Mouse (Mus musculus) 3134 (cell line): ENCODE measurements around the gene P4hb.
A peak's percentile ranks its signal among the peaks of the same experiment; 100 is the strongest.
"Not testable (repeated sequence)": the region's sequence is repeated elsewhere in the genome, so short reads cannot be mapped to it uniquely, and the experiment has no call there.

Experiments
- DNase-seq: peaks from one replicate; pipeline ENCODE4 v3.0.0-alpha.2; 2011; ENCODE audit warnings: low spot score; ENCODE audit not compliant: insufficient read length; ENCODE audit errors: extremely low read depth

Gene P4hb

GRCm38 (mm10) chr11:120598990-120599549 lies 26.0 kb upstream of the P4hb start:
- DNase-seq, result no peak

DNA sequence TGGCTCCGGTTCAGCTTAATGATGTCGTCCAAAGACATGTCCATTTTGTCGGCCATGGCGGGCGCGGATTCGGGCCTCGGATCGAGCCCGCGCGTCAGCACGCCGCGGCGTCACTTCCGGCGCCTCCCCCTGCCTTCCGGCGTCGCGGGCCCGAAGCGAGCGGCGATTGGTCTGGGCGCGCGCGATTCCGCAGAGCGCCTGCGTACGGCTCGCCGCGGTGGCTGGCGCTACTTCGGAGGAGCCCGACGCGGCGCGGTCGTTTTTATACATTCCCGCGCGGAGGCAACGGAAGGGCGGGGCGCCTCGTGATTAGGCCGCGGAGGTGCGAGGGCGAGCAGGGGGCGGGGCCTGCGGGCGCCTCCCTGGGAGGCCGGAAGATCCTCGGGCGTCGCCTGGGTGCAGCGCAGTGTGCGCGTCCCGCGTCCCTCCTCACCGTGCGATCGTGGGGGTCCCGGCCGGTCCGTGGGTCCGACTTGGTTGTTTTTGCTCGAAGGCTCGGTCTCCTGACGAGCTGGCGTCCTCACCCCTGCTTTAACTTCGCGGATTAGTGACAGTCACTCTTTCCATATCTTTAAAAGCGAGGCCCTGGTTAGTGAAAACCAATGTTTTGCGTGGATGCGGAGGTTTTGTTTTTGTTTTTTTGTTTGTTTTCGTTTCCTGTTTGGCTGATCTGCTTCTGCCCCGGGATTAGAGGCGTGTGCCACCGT lies 25.4 kb upstream of the P4hb start, which contains the start of the genes Alyref and Anapc11:
Gene Alyref, minus strand, starts transcription at position 83 of the 707 bp plus-strand sequence.
Gene Anapc11, plus strand, starts transcription at position 139 of the 707 bp plus-strand sequence.
- DNase-seq, result peak; percentile 98

- peak; percentile 64 for DNase-seq
Measured at GRCm38 (mm10) chr11:120597240-120598235, 24.5 kb upstream of the P4hb start.

DNA sequence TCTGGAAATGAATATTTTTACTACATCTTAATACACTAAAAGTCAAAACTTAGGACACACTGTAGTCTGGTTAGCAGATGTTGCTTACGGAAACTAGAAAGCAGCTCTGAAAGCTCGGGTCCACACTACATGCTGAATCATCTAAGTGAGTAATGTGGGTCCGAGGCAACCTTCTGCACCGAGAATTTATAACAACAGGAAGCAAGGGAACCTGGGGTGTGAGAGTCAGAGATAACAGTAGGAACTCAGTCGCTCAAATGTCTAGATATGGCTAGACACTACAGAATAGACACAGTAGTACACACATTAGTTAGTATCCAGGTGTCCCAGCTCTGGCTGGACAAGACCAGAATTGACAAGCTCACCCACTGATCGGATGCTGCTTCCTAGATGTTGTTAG lies 15.5 kb upstream of the P4hb start:
- no peak for DNase-seq

DNA sequence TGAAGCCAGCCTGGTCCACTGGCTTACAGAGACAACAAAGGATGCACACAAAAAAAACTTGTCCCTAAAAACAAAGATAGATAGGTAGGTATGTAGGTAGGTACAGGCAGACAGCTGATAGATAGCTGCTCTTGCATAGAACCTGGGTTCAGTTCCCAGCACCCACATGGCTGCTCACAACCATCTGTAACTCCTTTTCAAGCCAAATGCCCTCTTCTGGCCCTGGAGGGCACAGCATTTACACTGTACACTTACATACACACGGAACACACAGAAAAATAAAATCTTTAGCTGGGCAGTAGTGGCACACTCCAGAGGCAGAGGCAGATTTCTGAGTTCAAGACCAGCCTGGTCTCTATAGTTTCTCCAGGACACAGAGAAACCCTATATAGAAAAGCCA lies 10.9 kb upstream of the P4hb start:
- no peak for DNase-seq

DNA sequence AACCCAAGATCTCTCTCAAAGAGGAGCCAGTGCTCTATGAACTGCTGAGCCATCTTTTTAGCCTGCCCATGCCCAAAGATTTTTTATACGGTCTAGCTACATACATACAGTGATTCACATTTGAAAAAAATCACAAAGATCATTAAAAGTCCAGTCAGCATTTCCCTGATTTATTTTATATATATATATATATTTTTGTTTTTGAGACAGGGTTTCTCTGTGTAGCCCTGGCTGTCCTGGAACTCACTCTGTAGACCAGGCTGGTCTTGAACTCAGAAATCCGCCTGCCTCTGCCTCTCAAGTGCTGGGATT lies 9.9 kb upstream of the P4hb start:
- DNase-seq, result not testable (repeated sequence)

DNA sequence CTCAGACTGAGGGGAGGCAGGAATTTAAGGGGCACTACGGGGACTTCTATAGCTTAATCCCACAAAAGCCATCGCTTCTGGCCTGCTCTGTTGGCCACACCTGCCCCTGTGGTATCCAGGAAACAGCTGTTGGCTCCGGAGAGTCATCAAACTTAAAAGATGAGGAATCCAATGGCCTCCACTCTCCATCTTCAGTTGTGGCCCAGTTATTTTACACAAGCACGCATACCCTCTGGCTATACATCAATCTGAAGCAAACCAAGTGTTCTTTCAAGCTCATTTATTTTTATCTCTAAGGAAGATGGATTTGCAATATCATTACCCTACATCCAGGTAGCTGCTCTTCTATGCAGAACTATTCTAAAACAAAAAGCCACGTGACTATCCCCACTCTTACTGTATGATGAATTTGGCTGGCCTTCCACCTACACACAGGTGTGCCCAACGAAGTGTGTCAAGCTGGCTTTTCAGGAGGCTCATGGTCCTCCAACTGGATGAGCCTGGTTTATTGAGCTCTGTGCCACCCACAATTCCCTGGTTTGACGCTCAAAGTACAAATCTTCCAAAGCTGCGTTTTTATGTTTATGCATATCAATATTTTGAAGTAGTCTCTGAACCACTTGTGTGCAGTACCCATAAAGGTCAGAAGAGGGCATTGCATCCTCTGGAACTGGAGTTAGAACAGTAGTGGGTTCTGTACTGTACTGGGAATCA lies 9.4 kb upstream of the P4hb start:
- no peak for DNase-seq

DNA sequence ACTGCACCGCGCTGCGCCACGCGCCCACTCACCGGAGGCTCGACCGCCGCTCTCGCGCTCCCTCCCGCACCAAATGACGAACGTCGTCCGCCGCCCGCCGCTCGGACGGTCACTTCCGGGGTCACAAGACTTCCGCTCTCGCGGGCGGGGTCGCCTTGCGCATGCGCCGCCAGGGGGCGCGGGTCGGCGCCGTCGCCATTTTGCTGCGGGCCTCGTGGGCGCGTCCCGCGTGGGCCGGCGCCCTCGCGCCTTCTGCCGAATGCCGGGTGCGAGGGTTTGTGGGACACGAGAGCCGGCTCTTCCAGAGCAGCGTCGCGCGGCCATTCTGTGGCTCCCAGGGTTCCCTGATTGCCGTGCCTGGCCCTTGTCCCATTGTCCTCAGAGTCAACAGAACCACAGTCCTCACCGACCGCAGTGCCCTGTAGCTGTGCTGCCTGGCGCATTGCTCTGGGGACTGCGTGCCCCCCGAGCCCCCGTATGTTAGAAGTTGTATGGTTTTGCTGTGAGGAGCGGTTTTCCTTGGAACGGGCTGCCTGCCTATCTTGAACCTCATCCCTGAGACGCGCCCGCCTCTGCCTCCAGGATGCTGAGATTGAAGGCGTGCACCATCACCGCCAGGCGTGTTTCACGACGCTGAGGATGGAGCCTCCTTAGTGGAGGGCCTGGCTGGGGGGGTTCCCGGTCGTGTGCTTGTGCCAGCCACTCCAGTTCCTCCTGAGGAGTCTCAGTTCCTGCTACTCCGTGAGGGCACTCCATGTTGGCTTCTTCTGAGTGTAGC lies 8.6 kb upstream of the P4hb start, which contains the start of gene Arhgdia:
Gene Arhgdia, minus strand, starts transcription at position 135 of the 778 bp plus-strand sequence.
- DNase-seq, result peak; percentile 90

GRCm38 (mm10) chr11:120580871-120581331 lies 7.8 kb upstream of the P4hb start:
- DNase-seq, result peak; percentile 66

DNA sequence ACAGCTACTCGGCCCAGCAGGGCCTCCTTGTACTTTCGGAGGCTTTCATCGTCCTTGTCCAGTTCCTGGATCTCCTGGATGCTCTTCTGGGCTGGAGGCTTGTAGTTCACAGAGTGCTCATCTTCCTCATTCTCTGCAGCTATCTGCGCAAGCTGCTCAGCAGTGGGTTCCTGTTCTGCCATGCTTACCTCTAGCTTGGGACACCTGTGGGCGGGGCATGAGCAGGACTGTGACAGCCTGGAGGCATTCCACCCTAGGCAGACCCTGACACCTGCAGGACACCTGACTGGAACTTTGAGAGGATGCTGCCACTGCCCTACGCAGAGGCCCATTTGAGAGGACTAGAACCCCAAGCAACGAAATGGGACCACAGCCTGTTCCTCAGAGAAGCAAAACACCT lies 7.1 kb upstream of the P4hb start:
- DNase-seq, result no peak

- no peak for DNase-seq
Measured at GRCm38 (mm10) chr11:120579316-120580107, 6.5 kb upstream of the P4hb start.

DNA sequence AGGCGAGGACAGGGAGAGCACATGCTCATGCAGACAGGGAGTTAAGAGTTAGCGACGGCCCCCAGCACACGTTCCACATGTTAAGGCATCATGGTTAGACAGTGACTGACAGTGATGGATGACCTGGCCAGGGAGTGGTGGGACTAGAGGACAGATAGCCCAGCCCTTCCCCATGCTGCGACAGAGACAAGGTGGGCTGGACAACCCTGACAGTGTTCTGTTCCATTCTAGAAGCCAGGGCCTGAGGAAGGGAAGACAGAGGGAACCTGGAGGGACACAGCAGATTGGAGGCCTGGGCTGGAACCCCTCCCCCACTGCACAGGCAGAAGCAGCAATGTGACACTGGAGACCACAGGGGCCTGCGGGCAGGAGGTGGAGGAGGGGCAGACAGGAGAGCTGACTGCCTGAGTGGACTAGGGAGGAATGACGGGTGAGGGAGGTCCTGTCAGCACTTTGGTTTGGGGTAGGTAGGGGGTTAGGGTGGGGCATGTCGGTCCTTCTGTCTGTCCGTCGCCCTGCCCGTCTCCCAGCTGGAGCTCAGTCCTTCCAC lies 5.7 kb upstream of the P4hb start:
- DNase-seq, result no peak

- DNase-seq, result no peak
Measured at GRCm38 (mm10) chr11:120578024-120578693, 5.1 kb upstream of the P4hb start.

- DNase-seq, result no peak
Measured at GRCm38 (mm10) chr11:120577211-120578023, 4.4 kb upstream of the P4hb start.

DNA sequence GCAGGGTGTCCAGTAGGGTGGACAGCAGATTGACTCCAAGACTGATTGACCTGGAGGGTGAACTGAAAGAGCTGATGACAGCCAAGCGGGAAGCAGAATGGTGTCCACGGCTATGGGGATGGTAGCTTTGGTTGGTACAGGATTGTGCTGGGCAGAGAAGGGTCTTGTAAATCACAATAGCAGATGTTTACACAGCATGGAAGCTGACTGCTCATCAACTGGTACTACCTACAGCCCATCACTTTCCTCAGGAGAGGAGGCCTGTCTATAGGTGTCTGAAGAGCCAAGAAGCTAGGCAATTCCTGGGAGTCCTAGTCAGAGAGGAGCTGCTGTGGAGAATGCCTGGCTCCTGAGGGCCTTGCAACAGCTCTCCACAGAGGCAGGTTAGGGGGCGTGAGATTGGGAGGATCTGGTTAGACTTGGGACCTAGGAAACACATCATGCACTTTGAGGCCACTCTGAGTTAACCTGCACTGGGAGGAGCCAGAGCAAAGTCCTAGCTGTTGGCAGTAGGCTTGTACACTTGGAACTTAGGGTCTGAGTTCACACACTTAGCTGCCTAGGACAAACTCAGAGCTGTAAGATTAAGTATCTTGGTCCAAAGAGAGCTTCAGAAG lies 3.4 kb upstream of the P4hb start:
- DNase-seq, result no peak

DNA sequence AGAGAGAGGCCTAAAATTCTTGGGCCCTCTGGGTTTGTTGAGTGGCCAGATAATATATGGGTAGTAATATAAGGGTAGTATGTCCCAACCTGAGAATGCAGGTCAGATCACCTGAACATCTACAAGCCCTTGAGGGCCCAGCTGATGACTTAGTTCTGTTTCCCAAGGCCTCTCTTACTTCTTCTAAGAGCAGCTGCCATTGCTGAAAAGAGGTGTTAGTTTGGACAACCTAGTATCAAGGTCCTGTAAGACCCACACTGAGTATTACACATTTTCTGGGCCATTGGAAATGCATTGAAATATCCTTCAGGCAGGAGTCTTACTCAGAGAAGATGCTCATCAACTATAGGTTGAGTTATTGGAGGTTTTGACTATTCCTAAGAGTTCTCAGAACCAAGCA lies 2.9 kb upstream of the P4hb start:
- no peak for DNase-seq

GRCm38 (mm10) chr11:120575046-120575445 lies 2.0 kb upstream of the P4hb start:
- DNase-seq, result no peak
